Mouse (Mus musculus) c-Kit-negative CD71-positive TER-119-positive erythroid progenitor cells, embryonic 14.5 days (primary cell): ENCODE data around the gene Fthl17b.
"Not testable (repeated sequence)": the region's sequence is repeated elsewhere in the genome, so short reads cannot be mapped to it uniquely, and the experiment has no call there.

ENCODE experiments used
- DNase-seq: peaks from one replicate; pipeline ENCODE4 v3.0.0-alpha.2; 2013; ENCODE audit warnings: low read depth, low spot score

The Fthl17b gene

DNA sequence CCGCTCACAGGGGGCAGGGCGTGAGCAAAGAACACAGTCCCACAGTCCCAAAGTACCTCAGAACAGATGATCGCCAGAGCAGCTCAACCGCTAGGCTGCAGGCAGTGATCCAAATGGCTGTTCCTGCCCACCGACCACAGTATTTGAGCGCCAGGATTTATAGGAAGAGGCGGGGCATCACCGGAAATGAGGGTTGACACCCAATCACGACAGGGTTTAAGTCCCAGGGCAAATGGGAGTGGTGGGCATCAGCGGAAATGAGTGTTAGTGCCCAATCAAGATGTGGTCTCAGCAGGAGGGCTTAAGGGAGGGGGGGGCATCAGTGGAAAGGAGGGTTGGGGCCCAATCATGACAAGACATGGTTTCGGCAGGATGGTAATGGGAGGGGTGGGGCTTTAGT, at the start of gene Fthl17b:
TSS of gene Fthl17b (minus strand) at position 101 of the 400 bp plus-strand sequence.
- DNase-seq: not testable (repeated sequence)

DNA sequence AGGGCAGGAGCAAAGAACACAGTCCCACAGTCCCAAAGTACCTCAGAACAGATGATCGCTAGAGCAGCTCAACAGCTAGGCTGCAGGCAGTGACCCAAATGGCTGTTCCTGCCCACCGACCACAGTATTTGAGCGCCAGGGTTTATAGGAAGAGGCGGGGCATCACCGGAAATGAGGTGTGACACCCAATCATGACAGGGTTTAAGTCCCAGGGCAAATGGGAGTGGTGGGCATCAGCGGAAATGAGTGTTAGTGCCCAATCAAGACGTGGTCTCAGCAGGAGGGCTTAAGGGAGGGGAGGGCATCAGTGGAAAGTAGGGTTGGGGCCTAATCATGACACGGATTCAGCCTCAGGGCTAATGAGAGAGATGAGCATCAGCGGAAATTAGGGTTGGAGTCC, 23.9 kb upstream of the Fthl17b start, which contains the start of gene Fthl17d:
TSS of gene Fthl17d (minus strand) at position 101 of the 400 bp plus-strand sequence.
- not testable (repeated sequence) for DNase-seq

DNA sequence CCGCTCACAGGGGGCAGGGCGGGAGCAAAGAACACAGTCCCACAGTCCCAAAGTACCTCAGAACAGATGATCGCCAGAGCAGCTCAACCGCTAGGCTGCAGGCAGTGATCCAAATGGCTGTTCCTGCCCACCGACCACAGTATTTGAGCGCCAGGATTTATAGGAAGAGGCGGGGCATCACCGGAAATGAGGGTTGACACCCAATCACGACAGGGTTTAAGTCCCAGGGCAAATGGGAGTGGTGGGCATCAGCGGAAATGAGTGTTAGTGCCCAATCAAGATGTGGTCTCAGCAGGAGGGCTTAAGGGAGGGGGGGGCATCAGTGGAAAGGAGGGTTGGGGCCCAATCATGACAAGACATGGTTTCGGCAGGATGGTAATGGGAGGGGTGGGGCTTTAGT, 13.7 kb upstream of the Fthl17b start, which contains the start of gene Fthl17c:
TSS of gene Fthl17c (minus strand) at position 101 of the 400 bp plus-strand sequence.
- not testable (repeated sequence) for DNase-seq

DNA sequence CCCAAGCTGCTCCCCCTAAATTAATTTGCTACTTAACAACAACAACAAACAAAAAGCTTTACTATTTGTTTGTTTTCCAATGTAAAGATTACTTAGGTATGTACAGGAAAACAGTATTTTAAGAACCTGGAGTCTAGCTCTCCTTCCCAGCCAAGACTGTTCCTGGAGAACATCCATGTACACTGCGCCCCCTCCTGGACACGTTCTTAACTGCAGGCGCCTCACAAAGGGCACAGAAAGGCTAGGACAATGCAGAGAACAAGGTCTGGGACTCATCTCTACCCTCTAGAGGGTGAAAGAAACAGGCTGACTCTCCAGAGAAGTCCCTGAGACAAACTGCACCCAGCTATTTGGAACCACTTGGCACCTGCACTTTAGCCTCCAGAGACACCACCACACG, 1.8 kb upstream of the Fthl17b start:
- not testable (repeated sequence) for DNase-seq

DNA sequence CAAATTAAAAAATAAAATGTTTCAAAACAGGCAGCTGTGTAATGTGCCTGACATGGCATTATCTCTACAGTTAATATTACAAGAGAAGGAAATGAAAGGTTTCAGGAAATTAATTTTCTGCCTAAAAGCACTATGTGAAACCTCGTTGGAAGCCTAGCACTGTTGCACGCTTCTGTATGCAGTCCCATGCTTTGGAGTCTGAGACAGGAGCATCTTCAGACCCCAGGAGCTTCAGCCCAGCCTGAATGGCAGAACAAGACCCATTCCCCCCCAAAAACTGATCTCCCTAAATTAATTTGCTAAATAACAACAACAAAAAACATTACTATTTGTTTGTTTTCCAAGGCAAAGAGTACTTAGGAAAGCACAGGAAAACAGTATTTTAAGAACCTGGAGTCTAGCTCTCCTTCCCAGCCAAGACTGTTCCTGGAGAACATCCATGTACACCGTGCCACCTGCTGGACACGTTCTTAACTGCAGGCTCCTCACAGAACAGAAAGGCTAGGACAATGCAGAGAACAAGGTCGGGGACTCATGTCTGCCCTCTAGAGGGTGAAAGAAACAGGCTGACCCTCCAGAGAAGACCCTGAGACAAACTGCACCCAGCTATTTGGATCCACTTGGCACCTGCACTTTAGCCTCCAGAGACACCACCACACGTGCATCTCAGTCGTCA, 14.5 kb downstream of the Fthl17b start:
- DNase-seq: not testable (repeated sequence)

DNA sequence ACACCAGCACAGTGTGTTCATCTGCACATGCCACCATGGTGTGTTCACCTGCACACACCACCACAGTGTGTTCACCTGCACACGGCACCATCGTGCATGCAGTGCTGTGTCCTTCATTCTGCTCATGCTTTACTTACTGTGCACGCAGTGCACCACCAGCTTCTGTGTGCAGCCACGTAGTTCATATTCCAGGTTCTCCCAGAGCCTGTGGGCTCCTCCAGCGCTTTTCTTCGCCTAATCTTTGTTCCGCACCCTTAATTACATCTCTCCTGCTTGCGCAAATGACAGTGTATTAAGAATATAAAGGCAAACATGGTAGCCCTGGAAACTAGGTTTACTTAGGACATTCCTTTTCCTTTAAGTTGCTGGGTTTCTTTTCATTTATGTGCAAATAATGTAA, 18.7 kb downstream of the Fthl17b start:
- no peak for DNase-seq

DNA sequence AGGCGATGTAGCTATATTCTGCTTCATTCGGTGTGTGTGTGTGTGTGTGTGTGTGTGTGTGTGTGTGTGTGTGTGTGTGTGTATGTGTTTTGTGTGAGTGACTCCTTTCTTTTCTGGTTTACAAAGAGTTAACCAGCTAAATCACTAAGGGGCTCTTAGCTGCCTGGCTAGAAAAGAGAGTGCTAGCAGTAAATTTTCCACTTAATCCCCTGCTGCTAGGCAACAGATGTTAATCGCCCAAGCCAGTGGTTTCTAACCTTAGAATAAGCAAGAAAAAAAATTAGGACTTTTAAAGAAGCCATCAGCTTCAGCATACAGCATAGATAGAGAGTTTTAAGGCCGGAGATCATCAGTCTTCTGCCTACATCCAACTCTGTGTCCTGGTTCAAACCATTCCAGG, 35.5 kb downstream of the Fthl17b start:
- DNase-seq: no peak

DNA sequence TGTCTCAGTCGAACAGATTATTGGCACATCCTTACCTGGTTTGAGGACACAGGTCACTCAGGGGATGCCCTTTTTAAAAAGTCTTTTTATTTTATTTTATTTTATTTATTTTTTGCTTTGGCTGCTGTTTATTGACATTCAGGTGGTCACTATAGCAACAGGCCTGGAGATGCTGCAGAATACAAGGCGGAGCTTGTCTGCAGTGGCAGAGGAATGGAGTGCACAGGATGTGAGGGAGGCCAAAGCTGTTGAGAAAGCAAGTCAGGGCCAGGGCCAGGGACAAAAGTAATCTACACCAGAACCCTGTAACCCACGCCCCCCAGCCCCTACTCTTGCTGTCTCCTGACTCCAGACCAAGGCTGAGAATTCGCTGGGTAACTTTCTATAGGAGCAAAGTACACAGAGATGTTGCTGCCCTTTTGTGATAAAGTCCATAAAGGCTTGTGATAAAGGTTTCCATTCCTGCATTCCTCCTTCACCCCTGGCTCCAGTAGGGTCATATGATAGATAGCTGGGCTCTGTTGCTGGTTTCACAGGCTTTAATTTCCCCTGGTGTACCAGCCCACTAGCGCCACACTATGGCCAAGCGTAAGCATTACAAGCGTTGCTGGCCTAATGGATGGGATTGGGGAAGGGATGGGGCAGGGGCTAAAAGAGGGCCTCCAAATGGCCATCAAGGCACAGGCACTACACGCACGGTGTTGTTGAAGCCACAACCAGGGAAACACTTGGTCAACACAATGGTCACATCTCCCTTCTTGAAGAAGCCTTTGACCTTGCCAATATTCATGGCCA, 40.8 kb downstream of the Fthl17b start:
- no peak for DNase-seq

DNA sequence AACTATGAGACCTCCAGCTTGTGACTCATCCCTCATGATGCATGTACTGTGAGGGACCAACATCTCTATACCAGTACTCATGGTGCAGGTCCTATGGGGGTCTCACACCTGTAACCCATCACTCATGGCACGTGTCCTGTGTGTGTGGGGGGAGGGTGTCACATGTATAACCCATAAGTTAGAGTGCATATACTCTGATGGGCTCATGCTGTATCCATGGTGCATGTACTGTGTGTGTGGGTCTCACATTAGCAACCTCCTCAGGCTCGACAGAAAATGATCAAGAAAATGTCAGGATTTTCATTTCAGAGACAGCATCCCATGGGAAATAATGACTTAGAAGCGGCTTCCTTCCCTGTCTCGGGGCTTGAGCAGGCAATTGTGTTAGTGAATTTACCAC, 41.7 kb downstream of the Fthl17b start:
- DNase-seq: no peak
